1 mouse cellular context compared by ENCODE assay signal in genomic region chr6:18135246-18135645, GRCm38 (mm10).
TF ChIP-seq lines count a peak whose summit lies in the region.

No protein-coding gene starts in this region.

TF ChIP-seq in MEL, 35 proteins besides CTCF, POLR2A, EP300 and RAD21:
- TF ChIP-seq SMC3 (IDR thresholded peaks at IDR 0.05; ENCODE audit: low read depth, low read length) (peak; percentile 60), ZKSCAN1 (IDR thresholded peaks at IDR 0.05; ENCODE audit: low read depth, low read length) (no peak), HCFC1 (IDR thresholded peaks at IDR 0.05; ENCODE audit: low read depth, low read length) (no peak), TAL1 (IDR thresholded peaks at IDR 0.05; ENCODE audit: low read length) (no peak), NELFE (IDR thresholded peaks at IDR 0.05; ENCODE audit: low read depth, low read length) (no peak), MAX (IDR thresholded peaks at IDR 0.05; ENCODE audit: low read length) (no peak), SIN3A (IDR thresholded peaks at IDR 0.05; ENCODE audit: low read length) (no peak)
